Mouse (Mus musculus): ENCODE results near the gene Tacc2. TPM values are rescaled to one million over a fixed set of nuclear protein-coding genes. Genes with fewer than 3 reads are reported as not detected.
"Not testable (repeated sequence)": the region's sequence is repeated elsewhere in the genome, so short reads cannot be mapped to it uniquely, and the experiment has no call there.

The Tacc2 gene
- polyA plus RNA-seq, 1 experiment = 66.7 TPM

GRCm38 (mm10) chr7:130574211-130574991 is 2.8 kb upstream of the Tacc2 start:
- Histone ChIP-seq H3K4me3 (replicated peaks; ENCODE audit: insufficient read depth, low read depth, low read length) (peak overlapping the region; percentile 7), H3K27ac (ENCODE audit: insufficient read depth, low read length) (no peak overlapping the region), H3K27me3 (ENCODE audit: control insufficient read depth, insufficient read depth, low read length) (no peaks in the 10 kb centered on the region), H3K4me1 (ENCODE audit: control insufficient read depth, insufficient read depth, low read length) (peaks cover 7% of the 10 kb centered on the region)
- TF ChIP-seq POLR2A (IDR thresholded peaks at IDR 0.05; ENCODE audit: borderline replicate concordance, insufficient read depth, low read length) = no peak
- TF ChIP-seq CTCF (IDR thresholded peaks at IDR 0.05; ENCODE audit: borderline replicate concordance, insufficient read depth, low read depth, low read length) = no peak
- DNase-seq = peak; percentile 32 to 39
- 15% methylated on average over 13 of the region's 13 CpGs for WGBS

- DNase-seq = no peak
These were observed 257 bp upstream of the Tacc2 start for GRCm38 (mm10) chr7:130576981-130577380.

GRCm38 (mm10) chr7:130578066-130578465 is 828 bp downstream of the Tacc2 start:
- TF ChIP-seq POLR2A (IDR thresholded peaks at IDR 0.05; ENCODE audit: borderline replicate concordance, insufficient read depth, low read length) (no peak), CTCF (IDR thresholded peaks at IDR 0.05; ENCODE audit: borderline replicate concordance, insufficient read depth, low read depth, low read length) (no peak)
- no peak for DNase-seq
- H3K4me3 ChIP-seq (replicated peaks; ENCODE audit: insufficient read depth, low read depth, low read length) = no peak overlapping the region
- H3K4me1 ChIP-seq (ENCODE audit: control insufficient read depth, insufficient read depth, low read length) = no peaks in the 10 kb centered on the region
- H3K27ac ChIP-seq (ENCODE audit: insufficient read depth, low read length) = no peak overlapping the region
- no peaks in the 10 kb centered on the region for H3K27me3 ChIP-seq (ENCODE audit: control insufficient read depth, insufficient read depth, low read length)
- WGBS = 95% methylated on average over 2 of the region's 2 CpGs

More at GRCm38 (mm10) chr7:130576981-130577380, 257 bp upstream of the Tacc2 start:
- WGBS = 46% methylated on average over 10 of the region's 10 CpGs
- TF ChIP-seq CTCF (IDR thresholded peaks at IDR 0.05; ENCODE audit: borderline replicate concordance, insufficient read depth, low read depth, low read length) = no peak
- H3K4me3 ChIP-seq (replicated peaks; ENCODE audit: insufficient read depth, low read depth, low read length) = no peak overlapping the region
- H3K27ac ChIP-seq (ENCODE audit: insufficient read depth, low read length) = no peak overlapping the region
- H3K4me1 ChIP-seq (ENCODE audit: control insufficient read depth, insufficient read depth, low read length) = no peaks in the 10 kb centered on the region
- no peaks in the 10 kb centered on the region for H3K27me3 ChIP-seq (ENCODE audit: control insufficient read depth, insufficient read depth, low read length)

- Histone ChIP-seq H3K27me3 (ENCODE audit: control insufficient read depth, insufficient read depth, low read length) (no peaks in the 10 kb centered on the region), H3K27ac (ENCODE audit: insufficient read depth, low read length) (no peak overlapping the region), H3K4me1 (ENCODE audit: control insufficient read depth, insufficient read depth, low read length) (no peaks in the 10 kb centered on the region), H3K4me3 (replicated peaks; ENCODE audit: insufficient read depth, low read depth, low read length) (no peak overlapping the region)
- 62% methylated on average over 5 of the region's 5 CpGs for WGBS
- TF ChIP-seq POLR2A (IDR thresholded peaks at IDR 0.05; ENCODE audit: borderline replicate concordance, insufficient read depth, low read length) (no peak), CTCF (IDR thresholded peaks at IDR 0.05; ENCODE audit: borderline replicate concordance, insufficient read depth, low read depth, low read length) (no peak)
- DNase-seq = no peak
These were observed 1.4 kb downstream of the Tacc2 start for GRCm38 (mm10) chr7:130578607-130579006.

- 91% methylated on average over 2 of the region's 2 CpGs for WGBS
- TF ChIP-seq POLR2A (IDR thresholded peaks at IDR 0.05; ENCODE audit: borderline replicate concordance, insufficient read depth, low read length) = no peak
- TF ChIP-seq CTCF (IDR thresholded peaks at IDR 0.05; ENCODE audit: borderline replicate concordance, insufficient read depth, low read depth, low read length) = no peak
- Histone ChIP-seq H3K27me3 (ENCODE audit: control insufficient read depth, insufficient read depth, low read length) (no peaks in the 10 kb centered on the region), H3K4me1 (ENCODE audit: control insufficient read depth, insufficient read depth, low read length) (no peaks in the 10 kb centered on the region), H3K4me3 (replicated peaks; ENCODE audit: insufficient read depth, low read depth, low read length) (no peak overlapping the region), H3K27ac (ENCODE audit: insufficient read depth, low read length) (no peak overlapping the region)
- DNase-seq = no peak
These were observed 9.4 kb downstream of the Tacc2 start for GRCm38 (mm10) chr7:130586521-130587072.

GRCm38 (mm10) chr7:130590081-130590828 is 13.0 kb downstream of the Tacc2 start:
- no peaks in the 10 kb centered on the region; the same call in 1 of the 2 replicates for H3K4me1 ChIP-seq (ENCODE audit: control insufficient read depth, insufficient read depth, low read length)
- 76% methylated on average over 13 of the region's 13 CpGs for WGBS
- no peak for DNase-seq
- no peaks in the 10 kb centered on the region for H3K27me3 ChIP-seq (ENCODE audit: control insufficient read depth, insufficient read depth, low read length)
- H3K27ac ChIP-seq (ENCODE audit: insufficient read depth, low read length) = no peak overlapping the region
- H3K4me3 ChIP-seq (replicated peaks; ENCODE audit: insufficient read depth, low read depth, low read length) = no peak overlapping the region
- TF ChIP-seq CTCF (IDR thresholded peaks at IDR 0.05; ENCODE audit: borderline replicate concordance, insufficient read depth, low read depth, low read length) (no peak), POLR2A (IDR thresholded peaks at IDR 0.05; ENCODE audit: borderline replicate concordance, insufficient read depth, low read length) (no peak)

- Histone ChIP-seq H3K27me3 (ENCODE audit: control insufficient read depth, insufficient read depth, low read length) (no peaks in the 10 kb centered on the region), H3K4me1 (ENCODE audit: control insufficient read depth, insufficient read depth, low read length) (no peaks in the 10 kb centered on the region; the same call in 1 of the 2 replicates), H3K27ac (ENCODE audit: insufficient read depth, low read length) (no peak overlapping the region), H3K4me3 (replicated peaks; ENCODE audit: insufficient read depth, low read depth, low read length) (no peak overlapping the region)
- DNase-seq = no peak
- 84% methylated on average over 8 of the region's 8 CpGs for WGBS
- TF ChIP-seq POLR2A (IDR thresholded peaks at IDR 0.05; ENCODE audit: borderline replicate concordance, insufficient read depth, low read length) (no peak), CTCF (IDR thresholded peaks at IDR 0.05; ENCODE audit: borderline replicate concordance, insufficient read depth, low read depth, low read length) (no peak)
These were observed 13.7 kb downstream of the Tacc2 start for GRCm38 (mm10) chr7:130590845-130591437.

GRCm38 (mm10) chr7:130592975-130593374 is 15.7 kb downstream of the Tacc2 start:
- WGBS = no CpG with 5 or more reads among the region's 11 CpGs
- H3K27me3 ChIP-seq (ENCODE audit: control insufficient read depth, insufficient read depth, low read length) = not testable (repeated sequence)

GRCm38 (mm10) chr7:130593375-130594239 is 16.4 kb downstream of the Tacc2 start:
- not testable (repeated sequence) for H3K4me1 ChIP-seq (ENCODE audit: control insufficient read depth, insufficient read depth, low read length); H3K27ac ChIP-seq (ENCODE audit: insufficient read depth, low read length); H3K4me3 ChIP-seq (replicated peaks; ENCODE audit: insufficient read depth, low read depth, low read length); H3K27me3 ChIP-seq (ENCODE audit: control insufficient read depth, insufficient read depth, low read length)
- peak in 1 of 2 experiments; percentile 15 for DNase-seq
- 67% methylated on average over 8 of the region's 11 CpGs for WGBS

More at GRCm38 (mm10) chr7:130592975-130593374, 15.7 kb downstream of the Tacc2 start:
- not testable (repeated sequence) for H3K4me1 ChIP-seq (ENCODE audit: control insufficient read depth, insufficient read depth, low read length); H3K27ac ChIP-seq (ENCODE audit: insufficient read depth, low read length); DNase-seq; H3K4me3 ChIP-seq (replicated peaks; ENCODE audit: insufficient read depth, low read depth, low read length)
